Mouse (Mus musculus) intestine, postnatal 0 days (tissue): ENCODE data around the gene Itga11. TPM values are rescaled to one million over a fixed set of nuclear protein-coding genes. Genes with fewer than 3 reads are reported as not detected.

Experiments
- ATAC-seq: fragments of 200-750 bp; cut with Nextera tagmentation; 2 replicates; pipeline ENCODE4 v1.8.0; 2017; ENCODE audit warnings: mild to moderate bottlenecking, moderate TSS enrichment, moderate library complexity
- H3K27ac ChIP-seq: fragments of 300-500 bp; sonication (generic); 2 replicates; pipeline ENCODE4 v1.5.1; 2014; ENCODE audit warnings: mild to moderate bottlenecking, low read depth, low read length, moderate library complexity
- H3K27me3 ChIP-seq: fragments of 300-500 bp; sonication (generic); replicated peaks from 2 replicates; pipeline ENCODE4 v1.6.1; 2014; ENCODE audit warnings: low read length, mixed read lengths; ENCODE audit not compliant: control insufficient read depth, insufficient read depth
- H3K36me3 ChIP-seq: fragments of 300-500 bp; sonication (generic); 2 replicates; pipeline ENCODE4 v1.6.1; 2014; ENCODE audit warnings: mild to moderate bottlenecking, moderate library complexity; ENCODE audit not compliant: control insufficient read depth, insufficient read depth
- H3K4me1 ChIP-seq: fragments of 300-500 bp; sonication (generic); replicated peaks from 2 replicates; pipeline ENCODE4 v1.6.1; 2014; ENCODE audit warnings: antibody characterized with exemption, low read length, mixed read lengths; ENCODE audit not compliant: control insufficient read depth, insufficient read depth
- H3K4me2 ChIP-seq: fragments of 300-500 bp; sonication (generic); replicated peaks from 2 replicates; pipeline ENCODE4 v1.6.1; 2014; ENCODE audit warnings: low read depth, mild to moderate bottlenecking, moderate library complexity
- H3K4me3 ChIP-seq: fragments of 300-500 bp; sonication (generic); 2 replicates; pipeline ENCODE4 v1.5.1; 2014; ENCODE audit warnings: low read depth, low read length
- H3K9ac ChIP-seq: fragments of 300-500 bp; sonication (generic); 2 replicates; pipeline ENCODE4 v1.6.1; 2014; ENCODE audit warnings: mild to moderate bottlenecking, low read depth, low read length
- H3K9me3 ChIP-seq: fragments of 300-500 bp; sonication (generic); 2 replicates; pipeline ENCODE4 v1.6.1; 2016; ENCODE audit warnings: mixed run types; ENCODE audit not compliant: control insufficient read depth
- CTCF ChIP-seq: sonication (generic); IDR thresholded peaks from 2 replicates; pipeline ENCODE4 v1.5.1; 2016; ENCODE audit warnings: low read depth, mild to moderate bottlenecking, control low read depth, antibody characterized with exemption, moderate library complexity
- WGBS: fragments of 180-500 bp; shearing (Covaris S2); extraction: QIAGEN DNeasy Blood & Tissue Kit; methylation state at CpG from one replicate; pipeline ENCODE4 v1.1.7; 2014; 5-methylcytosine and 5-hydroxymethylcytosine counted together
- polyA plus RNA-seq: library from polyadenylated mRNA; unstranded; fragments of >200 nt; fragmentation: Nextera tagmentation; extraction: Ambion mirVana; gene quantifications from 2 replicates; pipeline ENCODE4 v1.2.1, GENCODE M21; 2015

Itga11 gene
- polyA plus RNA-seq, 1 experiment from 2014 or later = 0.46 TPM

GRCm38 (mm10) chr9:62695210-62695609 is 17.6 kb downstream of the Itga11 start:
- Histone ChIP-seq H3K27ac (no peak overlapping the region), H3K36me3 (no peaks in the 10 kb centered on the region), H3K9ac (no peak overlapping the region), H3K9me3 (no peaks in the 10 kb centered on the region), H3K27me3 (no peaks in the 10 kb centered on the region), H3K4me3 (no peak overlapping the region), H3K4me2 (no peak overlapping the region), H3K4me1 (no peaks in the 10 kb centered on the region)
- no peak for ATAC-seq
- 80% methylated on average over 9 of the region's 9 CpGs for WGBS
- TF ChIP-seq CTCF = no peak

DNA sequence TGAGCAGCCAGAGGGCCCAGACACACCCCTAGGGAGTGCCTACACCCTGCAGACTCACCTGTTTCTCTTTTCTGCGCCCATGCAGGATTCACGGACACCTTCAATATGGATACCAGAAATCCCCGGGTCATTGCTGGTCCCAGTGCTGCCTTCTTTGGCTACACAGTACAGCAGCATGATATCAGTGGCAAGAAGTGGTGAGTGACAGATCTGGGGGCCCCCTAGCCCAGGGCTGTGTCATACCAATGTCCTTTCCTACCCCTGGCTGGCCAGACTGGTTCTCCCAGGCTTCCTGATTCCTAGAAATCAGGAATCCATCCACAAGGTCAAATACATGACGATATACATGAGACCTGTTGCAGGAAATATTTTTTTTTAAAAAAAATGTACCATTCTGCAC is 19.2 kb downstream of the Itga11 start:
- H3K27me3 ChIP-seq = no peaks in the 10 kb centered on the region
- no peaks in the 10 kb centered on the region for H3K36me3 ChIP-seq
- no peak overlapping the region for H3K4me2 ChIP-seq
- H3K27ac ChIP-seq = no peak overlapping the region
- TF ChIP-seq CTCF = no peak
- H3K9me3 ChIP-seq = no peaks in the 10 kb centered on the region
- no peak overlapping the region for H3K9ac ChIP-seq
- no peaks in the 10 kb centered on the region for H3K4me1 ChIP-seq
- H3K4me3 ChIP-seq = no peak overlapping the region
- ATAC-seq = no peak
- 68% methylated on average over 4 of the region's 4 CpGs for WGBS

DNA sequence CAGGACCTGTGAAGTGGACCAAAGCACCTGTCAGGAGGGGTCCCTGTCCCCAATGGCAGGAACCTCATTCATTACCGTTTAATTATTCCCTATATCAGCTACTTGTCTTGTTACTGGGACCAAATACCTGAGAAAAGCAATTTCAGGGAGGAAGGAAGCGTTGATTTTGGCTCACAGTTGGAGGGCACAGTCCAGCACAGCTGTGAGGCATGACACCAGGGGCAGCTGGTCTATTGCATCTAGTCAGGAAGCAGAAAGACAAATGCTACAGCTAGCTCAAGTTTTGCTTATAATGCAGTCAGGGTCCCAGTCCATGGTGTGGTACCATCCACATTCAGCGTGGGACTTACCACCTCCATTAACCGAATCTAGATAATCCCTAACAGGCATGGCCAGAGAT is 29.6 kb downstream of the Itga11 start:
- Histone ChIP-seq H3K4me3 (no peak overlapping the region), H3K9ac (no peak overlapping the region), H3K9me3 (no peaks in the 10 kb centered on the region), H3K4me2 (no peak overlapping the region), H3K27ac (no peak overlapping the region), H3K27me3 (no peaks in the 10 kb centered on the region), H3K36me3 (no peaks in the 10 kb centered on the region), H3K4me1 (no peaks in the 10 kb centered on the region; the same call in 1 of the 2 replicates)
- ATAC-seq = no peak
- no peak for TF ChIP-seq CTCF
- WGBS = 85% methylated on average over 4 of the region's 4 CpGs

DNA sequence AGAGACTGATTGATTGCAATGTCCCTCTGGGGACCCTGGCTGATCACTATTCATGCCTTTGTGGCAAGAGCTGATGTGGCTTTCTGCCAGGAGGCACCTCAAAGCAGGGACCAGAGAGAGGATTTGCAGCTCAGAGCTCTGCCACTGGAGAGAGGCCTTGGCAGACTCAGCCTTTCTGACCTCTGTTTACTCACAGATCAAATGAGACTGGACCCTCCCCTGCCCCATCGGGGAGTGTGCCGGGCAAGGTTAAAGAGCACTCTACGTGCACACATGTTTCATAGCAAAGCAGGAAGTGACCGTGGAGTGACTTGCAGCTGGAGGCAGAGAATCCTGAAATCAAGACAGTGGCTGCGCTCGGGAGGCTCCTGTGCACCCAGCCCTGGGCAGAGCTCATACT is 30.2 kb downstream of the Itga11 start:
- 18% methylated on average over 6 of the region's 6 CpGs for WGBS
- Histone ChIP-seq H3K9ac (no peak overlapping the region), H3K27me3 (no peaks in the 10 kb centered on the region), H3K9me3 (no peaks in the 10 kb centered on the region), H3K36me3 (no peaks in the 10 kb centered on the region), H3K4me2 (no peak overlapping the region; the same call in 1 of the 2 replicates), H3K4me1 (no peaks in the 10 kb centered on the region; the same call in 1 of the 2 replicates), H3K27ac (no peak overlapping the region), H3K4me3 (no peak overlapping the region)
- ATAC-seq = no peak
- no peak for TF ChIP-seq CTCF

DNA sequence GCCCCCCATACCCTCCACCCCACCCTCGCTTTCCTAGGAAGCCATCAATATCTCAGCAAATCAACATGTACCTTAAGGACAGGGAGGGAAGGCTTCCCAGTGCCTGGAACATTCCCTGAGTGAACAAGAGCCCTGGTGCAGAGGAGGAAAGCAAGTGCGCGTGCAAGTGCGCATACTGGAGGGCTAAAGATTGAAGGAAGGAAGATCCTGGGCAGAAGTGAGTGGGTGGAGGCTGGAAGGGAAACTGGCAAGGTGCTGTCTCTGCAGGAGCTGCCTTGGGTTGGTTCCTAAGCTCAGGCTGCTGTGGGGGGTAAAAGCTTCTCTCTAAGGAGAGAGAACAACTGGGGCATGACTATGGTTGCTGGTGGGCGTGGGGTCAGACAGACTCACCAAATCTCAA is 32.4 kb downstream of the Itga11 start:
- WGBS = 81% methylated on average over 5 of the region's 5 CpGs

DNA sequence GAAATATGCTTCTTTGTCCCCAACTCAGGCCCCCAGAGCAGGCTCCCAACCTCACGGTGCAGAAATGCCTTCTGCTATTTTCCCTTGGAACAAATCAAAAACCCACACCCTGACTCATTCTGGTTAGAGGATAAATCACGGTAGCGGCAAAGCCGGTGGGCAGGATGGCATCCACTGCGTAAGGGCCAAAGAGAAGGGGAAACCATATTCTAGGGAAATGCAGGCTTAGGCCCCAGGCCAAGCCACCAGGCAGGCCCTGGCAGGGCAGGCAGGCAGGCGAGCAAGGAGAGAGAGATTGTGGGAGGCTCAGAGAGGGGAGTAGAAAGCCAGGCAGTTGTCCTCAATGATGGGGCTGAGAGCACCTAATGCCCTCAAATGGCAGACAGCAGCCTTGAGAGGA is 34.7 kb downstream of the Itga11 start:
- ATAC-seq = no peak
- no peak for TF ChIP-seq CTCF
- H3K27ac ChIP-seq = no peak overlapping the region
- no peaks in the 10 kb centered on the region; the same call in 1 of the 2 replicates for H3K4me1 ChIP-seq
- no peaks in the 10 kb centered on the region for H3K36me3 ChIP-seq
- H3K4me2 ChIP-seq = no peak overlapping the region
- no peaks in the 10 kb centered on the region for H3K9me3 ChIP-seq
- H3K27me3 ChIP-seq = no peaks in the 10 kb centered on the region
- no peak overlapping the region for H3K4me3 ChIP-seq
- H3K9ac ChIP-seq = no peak overlapping the region
- 87% methylated on average over 6 of the region's 6 CpGs for WGBS

More for the DNA sequence above, 32.4 kb downstream of the Itga11 start:
- no peaks in the 10 kb centered on the region for H3K9me3 ChIP-seq
- TF ChIP-seq CTCF = no peak
- H3K27ac ChIP-seq = no peak overlapping the region
- no peaks in the 10 kb centered on the region for H3K27me3 ChIP-seq
- no peaks in the 10 kb centered on the region for H3K36me3 ChIP-seq
- H3K4me1 ChIP-seq = no peaks in the 10 kb centered on the region; the same call in 1 of the 2 replicates
- no peak overlapping the region for H3K4me2 ChIP-seq
- no peak overlapping the region for H3K9ac ChIP-seq
- ATAC-seq = no peak
- H3K4me3 ChIP-seq = no peak overlapping the region

DNA sequence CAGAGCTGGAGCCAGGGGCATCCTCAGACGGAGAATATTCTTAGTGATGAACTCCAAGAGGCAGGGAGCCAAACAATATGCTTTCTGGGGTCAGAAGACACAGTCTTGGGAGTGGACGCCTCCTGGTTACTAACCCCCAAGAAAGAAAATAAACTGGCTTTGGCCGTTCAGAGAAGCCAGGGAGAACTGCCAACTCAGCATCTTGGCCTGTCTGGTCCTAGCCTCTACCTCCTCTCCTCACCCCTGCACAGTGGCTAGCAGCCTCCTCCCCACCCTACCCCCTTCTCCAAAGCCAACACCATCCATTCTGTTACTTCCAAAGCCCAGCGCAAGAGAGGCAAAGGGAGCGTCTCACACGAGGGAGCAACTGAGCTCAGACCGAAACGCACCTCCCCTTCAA is 35.4 kb downstream of the Itga11 start:
- 78% methylated on average over 8 of the region's 8 CpGs for WGBS
- no peak overlapping the region for H3K9ac ChIP-seq
- no peak for TF ChIP-seq CTCF
- H3K36me3 ChIP-seq = no peaks in the 10 kb centered on the region
- H3K4me3 ChIP-seq = no peak overlapping the region
- no peaks in the 10 kb centered on the region; the same call in 1 of the 2 replicates for H3K4me1 ChIP-seq
- ATAC-seq = no peak
- no peak overlapping the region for H3K27ac ChIP-seq
- H3K4me2 ChIP-seq = no peak overlapping the region
- H3K27me3 ChIP-seq = no peaks in the 10 kb centered on the region
- no peaks in the 10 kb centered on the region for H3K9me3 ChIP-seq
